In the genomic region with DNA sequence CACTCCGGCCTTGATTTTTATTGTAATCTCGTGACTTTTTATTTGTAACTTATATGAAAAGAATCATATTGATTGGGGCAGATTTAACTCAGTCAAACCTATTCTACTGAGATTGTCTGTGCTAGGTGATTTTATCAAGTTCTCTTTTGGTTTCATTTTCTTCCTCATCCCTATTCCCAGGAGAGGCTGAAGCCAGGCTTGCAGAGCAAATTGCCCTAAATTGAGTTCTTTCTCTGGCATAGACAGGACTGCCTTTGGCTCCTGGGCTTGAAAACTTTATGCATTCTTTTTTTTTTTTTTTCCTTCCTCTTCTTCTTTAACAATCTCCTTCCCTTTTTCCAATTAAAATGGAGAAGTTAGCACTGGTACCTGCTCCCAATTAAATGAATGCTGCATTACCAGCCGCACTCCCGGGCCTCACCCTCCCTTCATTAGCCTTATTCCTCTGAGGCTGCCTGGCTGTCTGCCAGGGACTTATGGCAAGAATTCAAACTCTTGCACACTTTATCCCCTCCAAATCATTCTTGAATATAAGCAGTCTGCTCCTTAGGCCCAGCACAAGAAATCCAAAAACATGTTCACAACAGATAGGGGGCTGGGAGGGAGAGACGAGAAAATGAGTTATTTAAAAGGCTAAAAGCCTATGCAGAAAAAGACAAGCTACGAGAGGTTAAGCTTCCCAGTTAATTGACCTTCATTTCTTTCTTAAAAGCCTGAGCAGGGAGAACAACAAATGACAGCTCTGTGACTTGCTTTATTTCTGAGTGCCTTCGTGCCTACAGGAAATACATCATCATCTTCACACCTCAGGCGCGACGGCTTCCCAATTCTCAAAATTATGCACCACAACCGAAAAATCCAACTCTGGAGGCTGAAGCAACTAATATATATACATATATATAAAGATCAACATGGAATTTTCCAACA, we compare ENCODE assay signal across 8 mouse cellular contexts.
DNase-seq lines count a peak whose midpoint lies in the region; ATAC-seq and TF ChIP-seq lines count a peak whose summit lies in the region.

No protein-coding gene starts in this region.

- no peak overlapping the region for H3K4me2 ChIP-seq in midbrain, embryonic 13.5 days (replicated peaks)
- no peak overlapping the region for H3K4me2 ChIP-seq in midbrain, embryonic 11.5 days
- H3K4me2 ChIP-seq in liver, postnatal 0 days (ENCODE audit: low read depth, low read length) = no peak overlapping the region

- H3K27ac ChIP-seq in midbrain, embryonic 13.5 days = peak overlapping the region; percentile 44; the same call in 1 of the 2 replicates
- no peak overlapping the region; the same call in 1 of the 2 replicates for H3K27ac ChIP-seq in midbrain, embryonic 11.5 days (ENCODE audit: low read depth, low read length)
- H3K27ac ChIP-seq in liver, postnatal 0 days (ENCODE audit: low read depth) = no peak overlapping the region

- ATAC-seq in cerebellum, adult (ENCODE audit: insufficient number of reproducible peaks, low FRiP score, low TSS enrichment) = peak; percentile 15; the same call in 1 of the 2 replicates
- peak; percentile 84 for ATAC-seq in midbrain, embryonic 13.5 days
- no peak for ATAC-seq in midbrain, embryonic 11.5 days (ENCODE audit: low FRiP score)
- ATAC-seq in liver, postnatal 0 days = no peak

- WGBS in midbrain, embryonic 13.5 days = 48% methylated on average over 11 of the region's 11 CpGs
- WGBS in midbrain, embryonic 11.5 days = 77% methylated on average over 11 of the region's 11 CpGs
- WGBS in liver, postnatal 0 days (ENCODE audit: insufficient replicate concordance) = 77% methylated on average over 11 of the region's 11 CpGs

- no peak for DNase-seq in cerebellum, adult 9-10 months
- no peak for DNase-seq in midbrain, embryonic 11.5 days (ENCODE audit: low spot score, missing footprints)
- peak; percentile 9 to 46 for DNase-seq in frontal cortex, postnatal 10 days (ENCODE audit: low spot score in 2 of 2)
- peak; percentile 26 for DNase-seq in left cerebral cortex, postnatal 25 days (ENCODE audit: low spot score in 2 of 2)
- peak; percentile 72 for DNase-seq in right cerebral cortex, postnatal 4 days
- no peak for DNase-seq in liver, postnatal 0 days

- intact Hi-C loops in left cerebral cortex, postnatal 25 days (cut with DNase I) = no loop called here

- peaks cover 14% of the 10 kb centered on the region for H3K4me1 ChIP-seq in midbrain, embryonic 13.5 days (replicated peaks)
- no peaks in the 10 kb centered on the region for H3K4me1 ChIP-seq in midbrain, embryonic 11.5 days (ENCODE audit: control insufficient read depth, insufficient read depth, low read length)
- no peaks in the 10 kb centered on the region for H3K4me1 ChIP-seq in liver, postnatal 0 days (ENCODE audit: insufficient read depth)

- H3K9me3 ChIP-seq in midbrain, embryonic 13.5 days = no peaks in the 10 kb centered on the region
- H3K9me3 ChIP-seq in midbrain, embryonic 11.5 days (ENCODE audit: control insufficient read depth, low read length) = no peaks in the 10 kb centered on the region
- H3K9me3 ChIP-seq in liver, postnatal 0 days (ENCODE audit: low read length) = no peaks in the 10 kb centered on the region

- H3K27me3 ChIP-seq in midbrain, embryonic 13.5 days = no peaks in the 10 kb centered on the region
- no peaks in the 10 kb centered on the region for H3K27me3 ChIP-seq in midbrain, embryonic 11.5 days (ENCODE audit: control insufficient read depth, insufficient read depth, low read length)
- H3K27me3 ChIP-seq in liver, postnatal 0 days (ENCODE audit: insufficient read depth, low read length) = no peaks in the 10 kb centered on the region

- TF ChIP-seq CTCF in liver, postnatal 0 days (IDR thresholded peaks at IDR 0.05; ENCODE audit: low read depth) = no peak

- H3K9ac ChIP-seq in midbrain, embryonic 13.5 days (replicated peaks) = no peak overlapping the region
- H3K9ac ChIP-seq in midbrain, embryonic 11.5 days (ENCODE audit: low read length) = no peak overlapping the region
- H3K9ac ChIP-seq in liver, postnatal 0 days (replicated peaks) = no peak overlapping the region

- H3K36me3 ChIP-seq in midbrain, embryonic 13.5 days = no peaks in the 10 kb centered on the region
- no peaks in the 10 kb centered on the region for H3K36me3 ChIP-seq in midbrain, embryonic 11.5 days (ENCODE audit: control insufficient read depth, insufficient read depth, low read length)
- no peaks in the 10 kb centered on the region for H3K36me3 ChIP-seq in liver, postnatal 0 days (replicated peaks; ENCODE audit: insufficient read depth, low read length)

- H3K4me3 ChIP-seq in midbrain, embryonic 13.5 days (replicated peaks) = no peak overlapping the region
- no peak overlapping the region for H3K4me3 ChIP-seq in midbrain, embryonic 11.5 days (ENCODE audit: low read depth, low read length)
- no peak overlapping the region for H3K4me3 ChIP-seq in liver, postnatal 0 days (ENCODE audit: low read depth, low read length)

- no peak for TF ChIP-seq EP300 in liver, postnatal 0 days (IDR thresholded peaks at IDR 0.05; ENCODE audit: low read depth)

Comparison
In these comparisons a context has a peak if more than half of its experiments do, and no peak if none do; other contexts are left out.
1. ATAC-seq: peak in cerebellum, adult (single experiment) and midbrain, embryonic 13.5 days (single experiment); none in midbrain, embryonic 11.5 days (single experiment) and liver, postnatal 0 days (single experiment).
2. DNase-seq: peak in frontal cortex, postnatal 10 days (2 of 2), left cerebral cortex, postnatal 25 days (2 of 2) and right cerebral cortex, postnatal 4 days (single experiment); none in cerebellum, adult 9-10 months (single experiment), midbrain, embryonic 11.5 days (single experiment) and liver, postnatal 0 days (single experiment).